8 mouse cellular contexts compared by ENCODE assay signal in the genomic region with DNA sequence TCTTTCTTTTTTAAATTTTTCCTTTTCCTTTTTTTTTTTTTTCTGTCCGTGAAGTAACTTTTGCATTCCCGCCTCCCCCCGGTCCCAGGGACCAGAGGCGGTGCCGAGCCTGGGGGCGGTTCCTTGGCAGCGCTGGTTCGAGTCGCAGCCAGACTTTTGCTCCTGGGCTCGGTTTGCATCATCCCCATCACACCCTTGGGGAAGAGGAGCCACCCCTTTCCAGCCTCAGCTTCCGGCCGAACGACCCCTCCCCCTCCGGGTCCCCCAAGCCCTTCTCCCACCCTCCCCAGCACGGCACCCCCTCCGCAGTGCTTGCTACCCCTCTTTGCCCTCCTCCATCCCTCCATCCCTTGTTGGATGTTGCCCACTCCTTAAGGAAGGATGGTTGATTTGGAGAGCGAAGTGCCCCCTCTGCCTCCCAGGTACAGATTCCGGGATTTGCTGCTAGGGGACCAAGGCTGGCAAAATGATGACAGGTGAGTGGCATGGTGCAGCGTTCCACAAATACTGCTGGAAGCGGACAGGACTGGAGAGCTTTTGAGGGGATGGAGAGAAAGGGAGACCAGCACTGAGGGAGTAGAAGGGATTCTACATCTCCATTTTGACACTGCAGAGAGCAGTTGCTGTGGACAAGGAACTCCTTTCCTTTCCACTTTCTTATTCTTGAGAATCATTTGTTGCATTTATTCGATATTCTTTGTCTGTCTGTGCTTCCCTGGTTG. TPM values are rescaled to one million over a fixed set of nuclear protein-coding genes. Genes with fewer than 3 reads are reported as not detected.
DNase-seq lines count a peak whose midpoint lies in the region; ATAC-seq and TF ChIP-seq lines count a peak whose summit lies in the region.

A gene (plus strand): TSS at position 283 of the 722 bp plus-strand sequence.

- peak; percentile 64; the same call in 1 of the 2 replicates for ATAC-seq in embryonic facial prominence, embryonic 12.5 days (ENCODE audit: insufficient number of reproducible peaks, insufficient read depth, low FRiP score, low TSS enrichment)
- ATAC-seq in kidney, embryonic 15.5 days (replicated peaks; ENCODE audit: low FRiP score), result peak; percentile 41
- ATAC-seq in limb, embryonic 14.5 days (ENCODE audit: low FRiP score, low read depth), result peak; percentile 58
- peak; percentile 68 for ATAC-seq in neural tube, embryonic 13.5 days (ENCODE audit: low read depth)
- ATAC-seq in granulocyte monocyte progenitor cell, adult 5-6 weeks (replicated peaks; ENCODE audit: poor library complexity, severe bottlenecking), result no peak
- ATAC-seq in monocyte, adult 5-6 weeks (replicated peaks; ENCODE audit: insufficient number of reproducible peaks, low FRiP score, low TSS enrichment, poor library complexity, severe bottlenecking), result no peak

- peaks cover 3% of the 10 kb centered on the region; the same call in 1 of the 2 replicates for H3K4me1 ChIP-seq in embryonic facial prominence, embryonic 12.5 days
- H3K4me1 ChIP-seq in kidney, embryonic 15.5 days, result peaks cover 5% of the 10 kb centered on the region; the same call in 1 of the 2 replicates
- H3K4me1 ChIP-seq in limb, embryonic 14.5 days (ENCODE audit: control insufficient read depth, insufficient read depth, low read length), result no peaks in the 10 kb centered on the region
- peaks cover 6% of the 10 kb centered on the region; the same call in 1 of the 2 replicates for H3K4me1 ChIP-seq in neural tube, embryonic 13.5 days (replicated peaks)

- peak within 1 kb of the TSS; percentile 52 for H3K4me3 ChIP-seq in embryonic facial prominence, embryonic 12.5 days
- peak within 1 kb of the TSS; percentile 56 for H3K4me3 ChIP-seq in kidney, embryonic 15.5 days (replicated peaks)
- peak within 1 kb of the TSS; percentile 52 for H3K4me3 ChIP-seq in limb, embryonic 14.5 days (replicated peaks; ENCODE audit: low read length)
- peak within 1 kb of the TSS; percentile 60 for H3K4me3 ChIP-seq in neural tube, embryonic 13.5 days

- DNase-seq in WW6 (ENCODE audit: low read depth, low spot score), result peak; percentile 4
- peak; percentile 68 for DNase-seq in heart, adult 8-10 months (ENCODE audit: low spot score)
- DNase-seq in limb, embryonic 14.5 days (ENCODE audit: low spot score), result peak; percentile 40

- H3K9me3 ChIP-seq in embryonic facial prominence, embryonic 12.5 days, result no peaks in the 10 kb centered on the region
- no peaks in the 10 kb centered on the region for H3K9me3 ChIP-seq in kidney, embryonic 15.5 days (replicated peaks)
- H3K9me3 ChIP-seq in limb, embryonic 14.5 days (ENCODE audit: control insufficient read depth, low read length), result no peaks in the 10 kb centered on the region
- H3K9me3 ChIP-seq in neural tube, embryonic 13.5 days, result no peaks in the 10 kb centered on the region

- no peak within 1 kb of the TSS for H3K27ac ChIP-seq in embryonic facial prominence, embryonic 12.5 days
- H3K27ac ChIP-seq in kidney, embryonic 15.5 days, result no peak within 1 kb of the TSS
- no peak within 1 kb of the TSS for H3K27ac ChIP-seq in limb, embryonic 14.5 days (replicated peaks; ENCODE audit: low read depth, low read length)
- no peak within 1 kb of the TSS for H3K27ac ChIP-seq in neural tube, embryonic 13.5 days (replicated peaks)

- H3K9ac ChIP-seq in embryonic facial prominence, embryonic 12.5 days, result peak within 1 kb of the TSS; percentile 49
- peak within 1 kb of the TSS; percentile 44 for H3K9ac ChIP-seq in kidney, embryonic 15.5 days
- H3K9ac ChIP-seq in limb, embryonic 14.5 days (ENCODE audit: low read depth, low read length, severe bottlenecking), result peak within 1 kb of the TSS; percentile 55
- peak within 1 kb of the TSS; percentile 79 for H3K9ac ChIP-seq in neural tube, embryonic 13.5 days

- no peaks in the 10 kb centered on the region for H3K36me3 ChIP-seq in embryonic facial prominence, embryonic 12.5 days
- H3K36me3 ChIP-seq in kidney, embryonic 15.5 days, result no peaks in the 10 kb centered on the region
- no peaks in the 10 kb centered on the region for H3K36me3 ChIP-seq in limb, embryonic 14.5 days (ENCODE audit: control insufficient read depth, insufficient read depth, low read length)
- no peaks in the 10 kb centered on the region for H3K36me3 ChIP-seq in neural tube, embryonic 13.5 days

- peak within 1 kb of the TSS; percentile 89 for H3K4me2 ChIP-seq in embryonic facial prominence, embryonic 12.5 days (replicated peaks)
- peak within 1 kb of the TSS; percentile 89 for H3K4me2 ChIP-seq in kidney, embryonic 15.5 days
- peak within 1 kb of the TSS; percentile 84 for H3K4me2 ChIP-seq in limb, embryonic 14.5 days (replicated peaks; ENCODE audit: low read depth, low read length, severe bottlenecking)
- peak within 1 kb of the TSS; percentile 89 for H3K4me2 ChIP-seq in neural tube, embryonic 13.5 days

- 1% methylated on average over 21 of the region's 21 CpGs for WGBS in embryonic facial prominence, embryonic 12.5 days
- WGBS in kidney, embryonic 15.5 days, result 2% methylated on average over 21 of the region's 21 CpGs
- WGBS in limb, embryonic 14.5 days, result under 1% methylated on average over 21 of the region's 21 CpGs
- WGBS in neural tube, embryonic 13.5 days, result under 1% methylated on average over 21 of the region's 21 CpGs

- H3K27me3 ChIP-seq in embryonic facial prominence, embryonic 12.5 days, result no peaks in the 10 kb centered on the region
- no peaks in the 10 kb centered on the region for H3K27me3 ChIP-seq in kidney, embryonic 15.5 days
- H3K27me3 ChIP-seq in limb, embryonic 14.5 days (ENCODE audit: control insufficient read depth, insufficient read depth, low read length), result no peaks in the 10 kb centered on the region
- peaks cover 4% of the 10 kb centered on the region; the same call in 1 of the 2 replicates for H3K27me3 ChIP-seq in neural tube, embryonic 13.5 days

- TF ChIP-seq POLR2A in limb, embryonic 14.5 days (IDR thresholded peaks at IDR 0.05; ENCODE audit: borderline replicate concordance, extremely low read depth, insufficient read depth, insufficient read length), result no peak

RNA-seq across cellular contexts. Expression of the gene that starts here (rescaled TPM):
- 0.86 and 1.1 TPM in 2 replicates for polyA plus RNA-seq in embryonic facial prominence, embryonic 12.5 days (2016; fragmentation: Nextera tagmentation; extraction: Ambion mirVana)
- total RNA-seq in heart, adult 8-10 months (2022), result 1 to 10 TPM; 2.6 to 3.6 (median 3.3) TPM
- 3.1 and 3.8 TPM in 2 replicates for polyA plus RNA-seq in kidney, embryonic 15.5 days (2015; fragmentation: Nextera tagmentation; extraction: Ambion mirVana)
- 1.9 and 2.2 TPM in 2 replicates for polyA plus RNA-seq in limb, embryonic 14.5 days (2012; rRNA removed)
- 2.3 and 3.2 TPM in 2 replicates for polyA plus RNA-seq in limb, embryonic 14.5 days (2014; fragmentation: Nextera tagmentation; extraction: Ambion mirVana)
- polyA plus RNA-seq in neural tube, embryonic 13.5 days (2015; fragmentation: Nextera tagmentation; extraction: Ambion mirVana), result 1.6 and 2.3 TPM in 2 replicates
- total RNA-seq in granulocyte monocyte progenitor cell, adult 5-6 weeks (2014; fragmentation: Nextera tagmentation), result not detected in 2 replicates
- not detected in 2 replicates for total RNA-seq in granulocyte monocyte progenitor cell, adult 5-6 weeks (2017)
- total RNA-seq in monocyte, adult 5-6 weeks (2017), result not detected in 3 replicates

Comparison
In these comparisons a context has a peak if more than half of its experiments do, and no peak if none do; other contexts are left out.
1. DNase-seq: peak in every context shown above with its lines; median percentile 68 in heart, adult 8-10 months; 40 in limb, embryonic 14.5 days; 4 in WW6.
2. ATAC-seq: peak in embryonic facial prominence, embryonic 12.5 days (single experiment), kidney, embryonic 15.5 days (single experiment), limb, embryonic 14.5 days (single experiment) and neural tube, embryonic 13.5 days (single experiment); none in granulocyte monocyte progenitor cell, adult 5-6 weeks (single experiment) and monocyte, adult 5-6 weeks (single experiment).
3. Peak in every context shown above with its lines, with median percentiles within 50 percentile points of each other: H3K4me2 ChIP-seq, H3K4me3 ChIP-seq and H3K9ac ChIP-seq.